Mouse (Mus musculus) heart, embryonic 15.5 days (tissue): ENCODE data around the gene Dram1. TPM values are rescaled to one million over a fixed set of nuclear protein-coding genes. Genes with fewer than 3 reads are reported as not detected.

ENCODE experiments used
- ATAC-seq: fragments of 200-750 bp; cut with Nextera tagmentation; replicated peaks from 2 replicates; pipeline ENCODE4 v1.8.0; 2017; ENCODE audit warnings: low read depth, moderate TSS enrichment; ENCODE audit not compliant: insufficient number of reproducible peaks, insufficient read depth, low FRiP score
- H3K27ac ChIP-seq: fragments of 300-500 bp; sonication (generic); 2 replicates; pipeline ENCODE4 v1.5.1; 2015; ENCODE audit warnings: mild to moderate bottlenecking, inconsistent platforms
- H3K27me3 ChIP-seq: fragments of 300-500 bp; sonication (generic); 2 replicates; pipeline ENCODE4 v1.6.1; 2015; ENCODE audit warnings: inconsistent platforms
- H3K36me3 ChIP-seq: fragments of 300-500 bp; sonication (generic); 2 replicates; pipeline ENCODE4 v1.6.1; 2015; ENCODE audit warnings: mild to moderate bottlenecking, inconsistent platforms
- H3K4me1 ChIP-seq: fragments of 300-500 bp; sonication (generic); replicated peaks from 2 replicates; pipeline ENCODE4 v1.6.1; 2015; ENCODE audit warnings: inconsistent platforms
- H3K4me2 ChIP-seq: fragments of 300-500 bp; sonication (generic); 2 replicates; pipeline ENCODE4 v1.6.1; 2015; ENCODE audit warnings: inconsistent platforms, mild to moderate bottlenecking, moderate library complexity
- H3K4me3 ChIP-seq: fragments of 300-500 bp; sonication (generic); 2 replicates; pipeline ENCODE4 v1.5.1; 2015; ENCODE audit warnings: mild to moderate bottlenecking, inconsistent platforms
- H3K9ac ChIP-seq: fragments of 300-500 bp; sonication (generic); 2 replicates; pipeline ENCODE4 v1.6.1; 2015; ENCODE audit warnings: mild to moderate bottlenecking, inconsistent platforms
- H3K9me3 ChIP-seq: fragments of 300-500 bp; sonication (generic); replicated peaks from 2 replicates; pipeline ENCODE4 v1.6.1; 2016; ENCODE audit warnings: inconsistent platforms
- WGBS: fragments of 180-500 bp; shearing (Covaris S2); methylation state at CpG from one replicate; pipeline ENCODE4 v1.1.7; 2015; ENCODE audit warnings: mixed read lengths; 5-methylcytosine and 5-hydroxymethylcytosine counted together
- polyA plus RNA-seq: library from polyadenylated mRNA; unstranded; fragments of >200 nt; fragmentation: Nextera tagmentation; extraction: Ambion mirVana; gene quantifications from 2 replicates; pipeline ENCODE4 v1.2.1, GENCODE M21; 2015

The Dram1 gene
- polyA plus RNA-seq, 1 experiment from 2014 or later: 3.2 TPM

DNA sequence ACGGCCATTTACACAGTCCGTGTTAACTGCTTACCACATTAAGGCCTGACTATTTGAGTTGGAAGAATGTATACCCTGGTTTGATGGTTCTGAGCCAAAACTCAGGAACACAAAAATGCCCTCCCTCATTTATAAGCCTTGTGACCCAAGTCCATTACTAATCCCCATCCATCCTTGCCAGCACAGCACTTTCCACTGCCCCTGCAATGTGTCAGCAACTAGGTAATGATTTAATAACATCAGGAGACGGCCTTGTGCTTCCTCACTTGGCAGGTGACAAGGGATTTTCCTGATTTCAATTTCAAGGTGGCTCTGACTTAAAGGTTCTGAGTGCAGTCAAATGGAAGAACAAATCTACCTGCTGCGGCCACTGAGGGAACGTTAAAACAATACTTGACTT, 64.0 kb downstream of the Dram1 start:
- H3K27me3 ChIP-seq: no peaks in the 10 kb centered on the region
- no peak for ATAC-seq
- no peak overlapping the region for H3K9ac ChIP-seq
- 73% methylated on average over 5 of the region's 5 CpGs for WGBS
- H3K9me3 ChIP-seq: no peaks in the 10 kb centered on the region
- H3K4me1 ChIP-seq: no peaks in the 10 kb centered on the region
- no peak overlapping the region for H3K4me2 ChIP-seq
- no peak overlapping the region for H3K27ac ChIP-seq
- H3K36me3 ChIP-seq: no peaks in the 10 kb centered on the region
- no peak overlapping the region for H3K4me3 ChIP-seq

DNA sequence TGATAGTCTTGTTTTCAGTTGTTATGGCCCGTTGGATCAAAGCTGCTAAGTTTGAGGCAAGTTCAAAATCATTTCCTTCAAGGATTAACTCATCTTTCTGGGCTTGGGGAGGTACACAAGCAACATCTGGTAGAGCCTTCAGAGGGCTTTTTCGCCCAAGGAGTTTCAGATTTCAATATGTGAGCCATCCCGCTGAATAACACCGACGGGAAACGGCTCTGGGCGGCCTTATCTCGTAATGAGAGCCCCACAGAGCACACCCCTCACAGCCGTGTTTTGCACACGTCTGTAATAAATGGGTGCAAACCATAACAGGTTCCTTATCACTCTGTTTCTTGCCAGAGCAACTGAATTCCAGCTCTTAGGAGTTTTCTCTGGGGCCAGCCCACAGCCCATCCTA, 69.0 kb downstream of the Dram1 start:
- H3K36me3 ChIP-seq: no peaks in the 10 kb centered on the region
- no peak overlapping the region for H3K4me2 ChIP-seq
- WGBS: 59% methylated on average over 10 of the region's 10 CpGs
- H3K9ac ChIP-seq: no peak overlapping the region
- no peak for ATAC-seq
- H3K27me3 ChIP-seq: no peaks in the 10 kb centered on the region
- H3K4me3 ChIP-seq: no peak overlapping the region
- H3K27ac ChIP-seq: no peak overlapping the region
- H3K4me1 ChIP-seq: no peaks in the 10 kb centered on the region
- H3K9me3 ChIP-seq: no peaks in the 10 kb centered on the region

DNA sequence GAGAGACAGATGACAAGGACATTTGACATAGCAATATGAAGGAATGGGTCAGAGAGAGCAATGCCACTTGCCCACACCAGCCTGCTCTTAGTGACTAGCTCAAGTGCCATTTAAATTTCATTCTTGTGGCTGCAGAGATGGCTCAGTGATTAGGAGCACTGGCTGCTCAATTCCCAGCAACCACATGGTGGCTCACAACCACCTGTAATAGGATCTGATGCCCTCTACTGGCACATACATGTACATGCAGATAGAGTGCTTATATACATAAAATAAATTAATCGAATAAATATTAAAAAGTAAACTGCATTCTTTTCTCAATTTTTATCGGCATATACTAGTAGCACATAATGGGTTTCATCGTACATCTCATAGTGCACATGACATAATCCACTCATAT, 72.6 kb downstream of the Dram1 start:
- Histone ChIP-seq H3K4me1 (no peaks in the 10 kb centered on the region), H3K9ac (no peak overlapping the region), H3K27me3 (no peaks in the 10 kb centered on the region), H3K27ac (no peak overlapping the region), H3K9me3 (no peaks in the 10 kb centered on the region), H3K4me3 (no peak overlapping the region), H3K4me2 (no peak overlapping the region), H3K36me3 (no peaks in the 10 kb centered on the region)
- WGBS: 97% methylated on average over 3 of the region's 3 CpGs
- no peak for ATAC-seq

DNA sequence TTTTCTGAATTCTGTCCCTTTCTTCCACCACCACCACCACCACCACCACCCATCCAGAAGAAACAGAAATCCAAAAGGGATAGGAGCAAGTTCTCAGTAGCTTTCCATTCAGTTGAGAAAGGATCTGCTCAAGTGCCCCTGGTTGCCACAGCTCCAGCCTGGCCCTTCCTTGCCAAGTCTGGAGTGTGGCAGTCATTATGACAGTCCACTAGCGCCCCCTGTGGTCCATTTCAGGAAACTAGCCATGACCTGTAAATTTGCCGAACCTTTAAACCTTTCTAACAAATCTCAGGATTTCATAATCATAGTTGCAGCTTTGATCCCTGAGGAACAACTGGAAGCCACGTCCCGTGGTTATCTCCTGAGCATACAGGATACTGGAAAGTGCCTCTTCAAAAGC, 74.6 kb downstream of the Dram1 start:
- Histone ChIP-seq H3K27ac (no peak overlapping the region), H3K27me3 (no peaks in the 10 kb centered on the region), H3K36me3 (no peaks in the 10 kb centered on the region), H3K4me1 (no peaks in the 10 kb centered on the region), H3K9ac (no peak overlapping the region), H3K4me3 (no peak overlapping the region), H3K9me3 (no peaks in the 10 kb centered on the region), H3K4me2 (no peak overlapping the region)
- 7% methylated on average over 4 of the region's 4 CpGs for WGBS
- ATAC-seq: no peak

DNA sequence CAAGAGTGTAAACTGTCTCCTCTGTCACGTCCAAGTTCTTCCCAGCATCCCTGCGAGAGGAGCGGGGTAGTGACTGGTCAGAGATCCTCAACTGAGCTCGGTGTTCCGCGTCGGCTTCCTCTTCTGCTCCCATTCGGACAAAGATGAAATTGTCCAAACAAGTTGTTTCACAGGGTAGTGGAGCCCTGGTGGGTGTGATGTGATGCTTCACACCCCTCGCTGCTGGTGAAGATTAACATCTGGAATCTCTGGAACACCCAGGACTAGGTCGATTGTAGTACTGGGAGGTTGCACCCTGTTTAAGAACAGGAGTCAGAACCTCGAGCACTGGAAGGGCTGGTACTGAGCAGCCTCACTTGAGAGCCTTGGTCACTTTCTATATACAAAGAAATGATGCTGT, 75.8 kb downstream of the Dram1 start:
- WGBS: 68% methylated on average over 11 of the region's 11 CpGs
- no peaks in the 10 kb centered on the region for H3K9me3 ChIP-seq
- ATAC-seq: no peak
- no peak overlapping the region for H3K4me3 ChIP-seq
- no peaks in the 10 kb centered on the region for H3K4me1 ChIP-seq
- no peak overlapping the region for H3K27ac ChIP-seq
- no peak overlapping the region for H3K9ac ChIP-seq
- no peaks in the 10 kb centered on the region for H3K27me3 ChIP-seq
- no peaks in the 10 kb centered on the region for H3K36me3 ChIP-seq
- H3K4me2 ChIP-seq: no peak overlapping the region

DNA sequence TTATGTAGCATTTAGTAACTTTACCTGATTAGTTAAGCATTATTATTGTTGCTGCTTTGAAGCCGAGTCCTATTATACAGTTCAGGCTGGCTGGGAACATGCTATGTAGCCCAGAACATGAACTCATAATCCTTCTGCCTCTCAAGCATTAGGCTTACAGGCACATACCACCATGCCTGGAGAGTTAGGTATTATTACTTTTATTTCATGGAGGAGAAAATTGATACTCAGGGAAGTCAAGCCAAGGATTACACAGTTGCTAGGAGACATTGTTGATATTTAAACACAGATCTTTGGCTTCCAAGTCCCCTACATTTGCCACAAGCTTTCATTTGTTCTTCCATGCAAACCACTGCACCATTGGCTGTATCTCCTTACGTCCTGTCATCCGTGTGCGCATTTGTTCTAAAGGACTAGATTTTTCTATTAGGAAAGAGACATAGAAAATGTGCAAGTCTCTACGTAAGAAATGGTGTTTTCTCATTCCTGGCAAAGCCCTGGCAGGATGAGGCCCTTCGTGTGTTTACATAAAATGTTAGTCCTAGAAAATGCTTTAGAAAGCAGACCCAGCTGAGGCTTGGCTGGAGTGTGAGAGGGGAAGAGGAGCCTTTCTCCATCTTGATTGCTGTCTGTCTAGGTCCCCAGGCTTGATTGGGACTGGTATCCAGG, 76.9 kb downstream of the Dram1 start:
- H3K4me3 ChIP-seq: no peak overlapping the region
- H3K9me3 ChIP-seq: no peaks in the 10 kb centered on the region
- WGBS: 72% methylated on average over 6 of the region's 6 CpGs
- H3K4me1 ChIP-seq: no peaks in the 10 kb centered on the region
- no peaks in the 10 kb centered on the region for H3K36me3 ChIP-seq
- H3K4me2 ChIP-seq: no peak overlapping the region
- no peak overlapping the region for H3K9ac ChIP-seq
- H3K27me3 ChIP-seq: no peaks in the 10 kb centered on the region
- no peak for ATAC-seq
- H3K27ac ChIP-seq: no peak overlapping the region

DNA sequence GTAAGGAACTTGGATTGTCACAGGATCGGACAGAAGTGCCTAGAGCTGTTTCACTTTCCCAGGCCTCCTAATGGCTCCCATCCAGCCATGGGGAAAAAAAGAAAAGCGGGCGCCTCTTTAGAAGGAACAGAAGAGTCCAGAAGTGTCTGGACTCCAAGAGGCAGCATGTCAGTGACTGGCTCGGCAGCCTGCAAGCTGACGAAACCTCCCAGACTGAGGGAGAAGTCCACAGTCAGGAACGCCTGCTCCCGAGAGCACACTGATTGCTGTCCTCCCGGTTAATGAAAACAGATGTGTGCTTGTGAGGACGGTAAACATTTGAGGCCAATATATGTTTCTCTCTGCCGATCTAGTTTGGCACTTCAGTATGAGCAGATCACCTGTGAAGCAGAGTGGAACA, 81.9 kb downstream of the Dram1 start:
- Histone ChIP-seq H3K4me3 (no peak overlapping the region), H3K27me3 (no peaks in the 10 kb centered on the region), H3K36me3 (no peaks in the 10 kb centered on the region), H3K9ac (no peak overlapping the region), H3K4me2 (no peak overlapping the region), H3K27ac (no peak overlapping the region), H3K9me3 (no peaks in the 10 kb centered on the region), H3K4me1 (no peaks in the 10 kb centered on the region)
- WGBS: 51% methylated on average over 10 of the region's 10 CpGs
- no peak for ATAC-seq

DNA sequence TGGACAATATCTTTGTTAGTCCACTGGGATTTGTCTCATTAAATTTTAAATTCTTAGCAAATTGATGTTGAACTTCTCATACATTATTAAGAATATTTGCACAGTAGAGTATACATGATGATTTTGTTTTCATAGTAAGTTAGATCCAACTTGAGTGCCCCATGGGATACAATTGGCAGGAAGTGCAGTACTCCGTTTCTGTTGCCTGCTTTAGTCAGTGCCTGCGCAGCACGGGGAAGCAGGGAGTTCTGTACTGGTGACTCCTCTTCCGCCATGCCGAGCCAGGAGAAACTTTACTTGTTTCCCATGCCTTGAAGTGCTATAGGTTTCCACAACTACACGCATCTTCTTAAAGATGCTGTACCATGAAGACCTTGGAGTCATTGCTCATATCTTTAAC, 83.8 kb downstream of the Dram1 start:
- no peak overlapping the region for H3K4me3 ChIP-seq
- H3K36me3 ChIP-seq: no peaks in the 10 kb centered on the region
- H3K4me1 ChIP-seq: no peaks in the 10 kb centered on the region
- no peak overlapping the region for H3K9ac ChIP-seq
- no peaks in the 10 kb centered on the region for H3K27me3 ChIP-seq
- WGBS: 73% methylated on average over 6 of the region's 6 CpGs
- no peak overlapping the region for H3K27ac ChIP-seq
- H3K9me3 ChIP-seq: no peaks in the 10 kb centered on the region
- no peak overlapping the region for H3K4me2 ChIP-seq
- no peak for ATAC-seq

DNA sequence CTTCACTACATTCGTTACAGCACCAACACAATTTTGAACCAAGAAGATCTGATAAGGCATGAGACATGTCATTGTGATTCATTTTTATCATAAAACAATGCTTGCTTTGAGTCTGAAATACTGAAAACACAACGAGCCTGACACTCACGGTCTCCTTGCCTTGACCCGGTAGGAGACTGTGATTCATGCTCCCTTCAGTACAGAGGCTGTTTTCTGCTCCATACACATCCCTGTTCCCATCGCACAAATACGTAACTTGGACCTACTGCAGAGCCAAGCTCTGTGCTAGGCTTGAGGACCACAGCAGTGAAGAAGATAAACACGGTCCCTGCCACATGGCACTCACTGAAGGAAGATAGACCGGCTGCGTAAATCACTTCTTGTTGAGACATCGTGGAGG, 90.8 kb downstream of the Dram1 start:
- no peaks in the 10 kb centered on the region for H3K36me3 ChIP-seq
- no peaks in the 10 kb centered on the region for H3K4me1 ChIP-seq
- 79% methylated on average over 10 of the region's 10 CpGs for WGBS
- no peak for ATAC-seq
- no peak overlapping the region for H3K27ac ChIP-seq
- no peak overlapping the region for H3K4me3 ChIP-seq
- H3K27me3 ChIP-seq: no peaks in the 10 kb centered on the region
- no peak overlapping the region for H3K9ac ChIP-seq
- no peak overlapping the region for H3K4me2 ChIP-seq
- H3K9me3 ChIP-seq: no peaks in the 10 kb centered on the region

DNA sequence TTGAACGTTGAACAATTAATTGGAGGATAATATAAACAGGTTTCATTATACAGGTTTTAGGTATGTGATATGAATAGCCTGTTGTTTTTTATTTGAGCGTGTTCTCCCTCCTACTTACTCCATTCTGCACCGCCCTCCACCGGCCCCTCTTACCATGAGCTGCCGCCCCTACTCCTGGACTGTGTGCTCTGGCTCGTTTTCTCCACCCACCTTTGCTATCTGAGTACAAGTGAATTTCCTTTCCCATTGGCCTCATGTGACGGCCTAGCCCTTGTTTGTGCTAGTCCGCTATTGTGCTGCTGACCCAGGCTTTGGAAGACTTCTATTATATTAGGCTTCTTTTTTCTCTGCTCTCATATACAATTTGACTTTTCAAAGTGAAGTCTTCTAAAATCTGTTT, 91.6 kb downstream of the Dram1 start:
- no peak overlapping the region for H3K9ac ChIP-seq
- WGBS: 67% methylated on average over 8 of the region's 8 CpGs
- no peak for ATAC-seq
- no peaks in the 10 kb centered on the region for H3K9me3 ChIP-seq
- no peak overlapping the region for H3K27ac ChIP-seq
- H3K27me3 ChIP-seq: no peaks in the 10 kb centered on the region
- no peak overlapping the region for H3K4me2 ChIP-seq
- no peaks in the 10 kb centered on the region for H3K36me3 ChIP-seq
- H3K4me3 ChIP-seq: no peak overlapping the region
- H3K4me1 ChIP-seq: no peaks in the 10 kb centered on the region

DNA sequence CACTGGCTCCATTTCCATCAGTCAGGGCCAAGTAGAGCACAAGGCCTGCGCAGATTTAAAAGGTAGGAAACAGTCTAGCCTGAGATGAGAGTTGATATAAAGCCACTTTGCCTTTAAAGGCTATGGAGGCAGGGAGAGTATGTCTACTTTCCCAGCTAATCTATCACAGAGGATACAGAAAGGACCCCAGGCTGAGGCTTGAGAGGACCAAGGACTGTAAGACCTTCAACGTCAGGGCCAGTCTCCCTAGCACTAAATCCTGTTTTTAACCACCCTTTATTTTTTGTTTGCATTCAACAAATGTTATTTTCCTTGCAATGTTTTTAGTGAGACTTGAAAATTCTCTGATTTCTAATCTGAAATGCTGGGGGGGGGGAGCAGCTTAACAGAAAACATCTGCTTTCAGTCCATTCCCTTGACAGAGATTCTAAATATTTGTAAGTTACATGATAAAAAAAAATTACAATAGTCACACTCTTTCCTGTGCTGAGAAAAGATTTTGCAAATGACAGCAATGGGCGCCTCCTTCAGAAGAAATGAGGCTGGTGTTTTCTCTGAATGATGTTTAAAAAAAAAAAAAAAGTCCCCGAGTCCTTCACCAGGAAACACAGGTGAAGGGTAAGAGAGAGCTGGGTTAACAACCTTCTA, 94.4 kb downstream of the Dram1 start:
- 62% methylated on average over 4 of the region's 4 CpGs for WGBS
- no peak overlapping the region for H3K9ac ChIP-seq
- no peak overlapping the region for H3K4me3 ChIP-seq
- H3K27ac ChIP-seq: no peak overlapping the region
- no peak for ATAC-seq
- H3K4me1 ChIP-seq: no peaks in the 10 kb centered on the region
- H3K4me2 ChIP-seq: no peak overlapping the region
- H3K27me3 ChIP-seq: no peaks in the 10 kb centered on the region
- no peaks in the 10 kb centered on the region for H3K36me3 ChIP-seq
- no peaks in the 10 kb centered on the region for H3K9me3 ChIP-seq

DNA sequence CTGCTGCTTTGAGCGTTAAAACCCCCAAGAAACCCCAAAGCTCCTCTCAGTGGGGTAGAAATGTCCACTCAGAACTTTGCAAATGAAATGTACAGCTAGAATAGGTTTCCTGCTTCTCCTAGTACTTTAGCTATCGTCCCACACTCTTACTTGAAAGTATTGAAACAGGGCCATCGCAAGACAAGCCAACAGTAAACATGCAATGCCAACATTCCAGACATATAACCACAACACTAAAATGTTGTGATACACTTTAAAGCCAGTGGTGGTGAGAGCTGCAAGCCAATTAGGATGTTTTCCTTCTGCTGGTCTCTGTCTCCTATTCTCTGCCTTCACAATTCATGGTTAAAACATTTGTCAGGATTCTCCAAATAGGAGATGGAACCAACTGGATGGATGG, 97.2 kb downstream of the Dram1 start:
- Histone ChIP-seq H3K9ac (no peak overlapping the region), H3K27me3 (no peaks in the 10 kb centered on the region), H3K4me1 (no peaks in the 10 kb centered on the region), H3K9me3 (no peaks in the 10 kb centered on the region), H3K4me3 (no peak overlapping the region), H3K36me3 (no peaks in the 10 kb centered on the region), H3K27ac (no peak overlapping the region), H3K4me2 (no peak overlapping the region)
- ATAC-seq: no peak
- 82% methylated on average over 3 of the region's 3 CpGs for WGBS
